Mouse (Mus musculus) megakaryocyte, adult 5-6 weeks (primary cell): ENCODE results near the gene B3gnt3. TPM values are rescaled to one million over a fixed set of nuclear protein-coding genes. Genes with fewer than 3 reads are reported as not detected.
"Not testable (repeated sequence)": the region's sequence is repeated elsewhere in the genome, so short reads cannot be mapped to it uniquely, and the experiment has no call there.

Experiments
- ATAC-seq: 2 replicates; pipeline ENCODE4 v1.8.0; 2016; ENCODE audit warnings: mild to moderate bottlenecking, inconsistent platforms; ENCODE audit not compliant: poor library complexity, severe bottlenecking
- total RNA-seq, 2 experiments: library from RNA; stranded (forward) in 1 of 2; stranded (reverse) in 1 of 2; fragments of 153-499, 151-499 nt in 1 of 2; fragments of 221-1000, 200-1000 nt in 1 of 2; gene quantifications; 2 replicates each; pipeline versions ENCODE4 v1.2.3 to v1.2.4; 2015 to 2017

The B3gnt3 gene
- total RNA-seq (2015), result 0.36 and 0.89 TPM in 2 replicates
- total RNA-seq (2017), result 0.18 TPM in 1 of 2 replicates, not detected in the other

- peak; percentile 34 for ATAC-seq
These were observed at the start of gene B3gnt3 for GRCm38 (mm10) chr8:71701414-71702086. B3gnt3 (minus strand) TSS chr8:71701789.

DNA sequence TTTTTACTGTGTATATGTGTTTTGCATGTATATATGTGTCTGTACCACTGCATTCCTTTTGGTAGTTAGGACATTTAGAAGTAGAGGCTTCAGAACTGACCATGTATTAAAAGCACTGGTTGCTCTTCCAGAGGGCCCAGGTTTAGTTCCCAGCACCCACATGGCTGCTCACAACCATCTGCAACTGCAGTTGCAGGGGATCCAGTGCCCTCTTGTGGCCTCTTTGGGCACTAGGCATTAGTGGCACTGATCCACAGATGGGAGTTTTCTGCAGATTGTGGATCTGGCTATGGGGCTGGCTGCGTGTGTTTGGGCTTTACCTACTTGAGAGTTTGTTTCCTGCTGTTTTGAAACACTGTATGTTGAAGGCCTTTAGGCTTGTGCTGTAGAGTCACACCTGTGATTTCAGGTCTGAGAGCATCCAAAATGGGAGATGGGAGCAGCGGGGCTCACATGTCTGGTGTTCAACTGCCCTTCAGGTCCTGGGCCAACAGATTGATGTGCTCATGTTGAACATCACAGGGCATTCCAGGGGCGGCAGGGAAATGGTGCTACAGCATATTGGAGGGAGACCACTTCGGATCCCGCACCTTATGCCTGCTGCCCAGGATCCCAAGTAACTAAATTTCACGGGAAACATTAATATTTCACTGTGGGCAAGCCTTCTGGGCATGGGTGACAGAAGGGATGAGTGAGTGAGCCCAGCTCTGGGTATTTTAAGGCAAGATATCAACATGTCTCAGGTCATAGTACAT, 47.9 kb upstream of the B3gnt3 start:
- ATAC-seq, result not testable (repeated sequence)

DNA sequence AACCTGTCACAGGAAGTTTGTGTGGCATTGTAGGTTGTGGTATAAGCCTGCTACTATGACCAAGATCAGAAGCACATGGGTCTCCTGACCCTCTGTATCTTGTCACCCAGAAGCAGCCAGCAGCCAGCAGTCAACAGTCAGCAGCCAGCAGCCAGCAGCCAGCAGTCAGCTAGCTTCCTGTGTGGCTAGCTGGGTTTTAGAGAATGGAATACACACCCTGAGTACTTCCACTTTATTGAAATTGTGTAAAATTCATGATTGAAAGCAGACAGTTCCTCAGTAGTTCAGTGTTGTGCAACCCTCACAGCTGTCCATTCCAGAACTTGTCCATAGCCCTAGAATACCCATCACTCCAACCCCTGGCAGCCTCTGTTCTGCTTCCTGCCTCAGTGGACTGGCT, 45.5 kb upstream of the B3gnt3 start:
- peak; percentile 97 for ATAC-seq

GRCm38 (mm10) chr8:71745322-71745721, 43.7 kb upstream of the B3gnt3 start:
- no peak for ATAC-seq

- no peak for ATAC-seq
These were observed 41.2 kb upstream of the B3gnt3 start for GRCm38 (mm10) chr8:71742783-71743182.

GRCm38 (mm10) chr8:71741687-71742114, 40.1 kb upstream of the B3gnt3 start:
- no peak for ATAC-seq

DNA sequence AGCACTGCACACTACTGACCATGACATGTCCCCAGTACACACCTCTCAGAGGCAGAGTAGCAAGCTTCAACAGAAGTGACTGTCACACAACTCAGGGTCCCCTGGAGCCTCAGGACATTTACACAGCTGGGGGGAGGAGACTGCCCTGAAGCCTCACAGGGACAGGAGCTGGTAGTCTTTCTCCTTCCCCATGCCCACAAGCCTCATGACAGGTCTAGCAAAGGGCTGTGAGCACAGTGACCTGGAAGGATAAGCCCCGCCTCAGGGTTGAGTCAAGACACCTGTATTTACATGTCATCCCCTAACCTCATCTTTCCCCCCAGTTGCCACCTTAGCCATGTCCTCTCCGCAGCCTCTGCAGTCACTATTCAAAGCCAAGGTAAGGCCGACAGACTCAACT, 39.6 kb upstream of the B3gnt3 start:
- no peak for ATAC-seq

- not testable (repeated sequence) for ATAC-seq
These were observed 36.7 kb upstream of the B3gnt3 start for GRCm38 (mm10) chr8:71738316-71738715.

GRCm38 (mm10) chr8:71731652-71732230, 30.2 kb upstream of the B3gnt3 start:
- ATAC-seq, result peak; percentile 58

GRCm38 (mm10) chr8:71728826-71729620, 27.4 kb upstream of the B3gnt3 start:
- ATAC-seq, result peak; percentile 43; the same call in 1 of the 2 replicates

GRCm38 (mm10) chr8:71728240-71728785, 26.7 kb upstream of the B3gnt3 start:
- peak; percentile 41 for ATAC-seq

DNA sequence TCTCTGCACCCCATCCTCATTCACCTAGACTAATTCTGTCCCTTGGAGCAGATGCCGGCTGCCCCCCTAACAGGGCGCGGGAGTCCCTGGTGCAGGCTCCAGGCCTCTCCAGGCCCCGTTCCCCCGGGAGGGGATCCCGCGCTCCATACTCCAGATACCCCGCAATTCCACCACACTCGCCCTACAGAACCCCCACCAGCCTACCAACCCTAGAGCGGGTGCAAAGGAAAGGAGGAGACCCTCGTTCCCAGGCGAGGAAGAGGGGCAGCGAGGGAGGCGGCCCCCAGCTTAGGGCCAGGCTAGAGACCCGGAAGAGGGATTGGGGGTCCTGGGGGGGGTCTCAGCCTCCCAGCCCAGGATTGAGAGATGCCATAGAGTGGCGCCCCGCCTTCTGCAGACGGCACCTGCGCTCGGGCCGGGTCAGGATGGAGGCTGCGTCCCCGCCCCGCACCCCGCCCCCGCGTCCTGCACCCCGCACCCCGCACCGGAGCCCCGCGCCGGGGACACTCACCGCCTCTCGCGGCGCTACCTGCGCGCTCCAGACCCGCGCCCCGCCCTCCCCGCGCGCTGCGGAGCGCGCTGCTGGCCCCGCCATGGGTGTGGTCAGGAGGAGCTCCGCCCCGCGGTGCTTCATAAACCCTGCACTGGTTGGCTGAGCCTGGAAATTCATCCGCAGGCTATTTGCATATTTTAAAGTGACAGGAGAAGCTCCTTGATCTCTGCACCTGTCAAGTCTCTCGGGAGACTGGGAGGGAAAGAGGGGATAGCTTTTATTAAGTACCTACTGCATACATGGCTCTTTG, 23.7 kb upstream of the B3gnt3 start, which contains the start of gene Fcho1:
Fcho1 (minus strand) TSS at position 595 of the 803 bp plus-strand sequence.
- peak; percentile 74 for ATAC-seq

DNA sequence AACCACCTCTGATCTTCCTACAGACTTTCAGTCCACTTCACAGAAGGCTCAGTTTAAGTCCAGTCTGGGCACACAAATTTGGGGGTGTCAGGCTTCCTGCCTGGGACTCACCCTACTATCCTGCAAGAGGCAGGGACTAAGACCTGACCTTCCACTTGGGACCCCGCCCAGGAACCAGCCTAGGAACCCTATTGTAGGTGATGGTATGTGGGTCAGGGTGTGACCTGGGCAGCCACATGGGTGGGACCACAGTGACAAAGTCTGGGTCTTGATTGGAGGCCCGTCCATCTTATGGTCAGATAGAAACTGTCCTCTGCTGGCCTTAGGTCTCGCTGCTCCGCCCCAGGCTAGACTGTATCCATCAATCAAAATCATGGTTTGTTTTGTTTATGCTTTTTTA, 22.8 kb upstream of the B3gnt3 start:
- no peak for ATAC-seq

DNA sequence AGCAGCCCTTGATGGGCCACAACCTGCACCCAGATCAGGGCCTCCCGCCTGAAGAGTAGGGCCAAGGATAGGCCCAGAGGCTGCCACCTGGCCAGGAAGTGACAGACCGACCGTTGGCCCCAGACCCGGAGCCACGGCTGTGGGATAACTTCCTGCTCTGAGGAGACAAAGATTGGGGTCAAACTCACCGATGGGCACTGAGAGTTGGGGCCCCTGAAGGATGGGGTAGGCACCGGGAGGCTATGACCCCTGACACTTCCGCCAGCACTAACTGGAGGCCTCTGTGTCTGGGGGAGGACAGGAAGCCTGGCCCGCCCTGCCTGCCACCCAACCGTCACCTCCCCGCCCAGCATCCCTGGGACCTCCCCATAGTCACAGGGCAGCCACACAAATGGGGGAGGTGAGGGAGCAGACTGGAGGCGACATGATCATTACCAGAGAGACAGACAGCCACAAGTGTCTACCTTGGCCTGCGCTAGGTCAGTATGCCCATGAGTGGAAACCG, 21.5 kb upstream of the B3gnt3 start:
- peak; percentile 77 for ATAC-seq

DNA sequence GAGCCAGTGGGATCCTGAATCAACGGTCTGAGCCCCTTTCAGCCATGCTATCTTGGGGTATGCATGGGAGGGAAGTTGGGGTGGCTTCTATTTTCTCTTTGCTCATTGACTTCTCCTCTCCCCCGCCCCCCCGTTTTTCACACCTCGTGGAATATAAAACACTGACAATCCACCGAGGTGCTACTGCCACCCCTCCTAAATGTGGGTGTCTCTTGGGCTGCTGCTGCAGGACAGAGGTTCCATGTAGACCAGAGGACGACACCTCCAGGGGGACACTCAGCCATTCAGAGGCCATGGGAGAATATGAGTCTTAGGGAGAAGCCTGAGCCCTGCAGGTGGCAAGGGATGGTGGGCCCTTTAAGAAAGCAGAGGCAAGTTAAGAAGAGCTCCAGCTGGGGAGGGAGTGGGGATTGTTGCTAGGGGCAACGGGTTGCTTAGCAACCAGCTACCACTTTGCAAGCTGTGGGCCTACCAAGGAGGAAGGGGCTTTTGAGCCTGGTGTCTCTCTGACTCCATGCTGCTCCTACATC, 18.4 kb upstream of the B3gnt3 start:
- ATAC-seq, result no peak

- ATAC-seq, result peak; percentile 16
These were observed 17.6 kb upstream of the B3gnt3 start for GRCm38 (mm10) chr8:71719218-71719617.

GRCm38 (mm10) chr8:71718252-71718651, 16.7 kb upstream of the B3gnt3 start:
- no peak for ATAC-seq

DNA sequence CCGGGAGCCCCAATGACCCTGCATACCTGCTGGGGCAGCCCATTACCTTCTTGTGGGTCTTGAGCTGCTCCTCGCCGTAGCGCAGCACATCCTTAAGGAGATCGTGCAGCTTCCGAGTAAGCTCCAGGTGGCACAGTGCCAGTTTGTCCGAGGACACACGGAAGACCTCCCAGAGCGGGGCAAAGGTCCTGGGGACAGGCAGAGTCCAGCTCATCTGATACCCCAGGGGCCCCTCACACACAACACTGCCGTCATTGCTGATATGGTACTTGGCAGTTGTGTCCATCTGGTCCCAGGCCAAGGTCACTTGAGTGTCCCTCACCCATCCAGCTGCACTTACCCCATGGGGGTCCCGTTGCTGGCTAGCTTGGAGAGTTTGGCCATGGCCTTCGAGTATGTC, 15.5 kb upstream of the B3gnt3 start:
- ATAC-seq, result no peak

DNA sequence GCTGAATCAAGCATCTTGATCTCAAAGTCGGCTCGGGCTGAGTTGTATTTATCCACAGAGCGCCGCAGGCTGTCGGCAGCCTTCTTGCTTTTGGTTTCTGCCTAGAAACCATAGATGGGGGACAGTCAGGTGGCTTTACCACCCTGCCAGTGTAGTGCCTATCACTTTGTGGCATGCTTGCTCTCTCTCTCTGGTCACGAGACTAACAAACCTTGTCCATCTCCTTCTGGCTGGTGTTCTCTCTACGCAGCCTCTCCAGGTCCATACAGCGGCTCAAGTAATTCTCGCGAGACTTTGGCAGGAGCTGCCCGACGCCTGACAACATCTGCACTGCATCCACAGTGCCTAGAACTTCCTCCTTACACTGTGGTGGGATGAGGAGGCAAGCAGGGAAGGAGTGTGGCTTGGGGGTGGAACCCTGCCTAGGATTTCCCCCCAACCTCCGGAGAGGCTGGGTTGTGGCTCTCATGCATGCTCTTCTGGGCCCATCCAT, 15.0 kb upstream of the B3gnt3 start:
- no peak for ATAC-seq
